Mouse (Mus musculus) erythroblast, embryonic 14.5 days (primary cell): ENCODE data around the gene Lrrc8a.

Experiments
- GATA1 ChIP-seq: IDR thresholded peaks from 2 replicates; pipeline ENCODE4 v1.6.1; 2012; ENCODE audit warnings: low read length, inconsistent platforms, mixed read lengths
- TAL1 ChIP-seq: IDR thresholded peaks from 3 replicates; pipeline ENCODE4 v1.6.1; 2012; ENCODE audit warnings: low read length, inconsistent platforms, mixed read lengths

DNA sequence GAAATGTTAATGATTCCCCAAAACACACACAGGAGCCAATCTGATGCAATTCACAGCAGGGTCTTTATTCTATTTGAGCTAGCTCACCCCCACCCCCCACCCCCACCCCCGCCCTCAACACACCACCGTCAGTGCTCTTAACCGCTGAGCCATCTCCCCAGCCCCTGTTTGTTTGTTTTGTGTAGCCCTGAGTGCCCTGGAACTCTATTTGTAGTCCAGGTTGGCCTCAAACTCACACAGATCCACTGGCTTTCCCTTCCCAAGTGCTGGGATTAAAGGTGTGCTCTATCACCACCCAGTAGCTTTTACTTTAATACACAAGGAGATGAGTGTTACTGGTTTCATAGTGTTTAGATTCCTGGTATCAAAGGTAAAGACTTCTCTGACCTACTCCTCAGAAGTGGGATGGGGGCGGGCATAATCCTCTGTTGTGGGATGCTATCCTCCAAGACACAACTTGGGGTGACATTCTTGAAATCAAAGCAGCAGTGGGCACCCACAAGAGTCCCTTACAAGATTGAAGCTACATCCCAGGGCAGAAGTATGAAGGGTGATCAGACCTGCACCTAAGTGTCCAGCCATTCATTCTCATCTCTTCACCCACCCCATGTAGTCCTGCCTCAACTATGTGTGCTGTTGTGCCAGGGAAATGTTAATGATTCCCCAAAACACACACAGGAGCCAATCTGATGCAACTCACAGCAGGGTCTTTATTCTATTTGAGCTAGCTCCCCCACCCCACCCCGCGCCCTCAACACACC, 25.9 kb upstream of the Lrrc8a start:
- no peak for TF ChIP-seq GATA1
- no peak for TF ChIP-seq TAL1
